Mouse (Mus musculus): ENCODE measurements around the gene Zfp652.
A peak's percentile ranks its signal among the peaks of the same experiment; 100 is the strongest.
"Not testable (repeated sequence)": the region's sequence is repeated elsewhere in the genome, so short reads cannot be mapped to it uniquely, and the experiment has no call there.

DNA sequence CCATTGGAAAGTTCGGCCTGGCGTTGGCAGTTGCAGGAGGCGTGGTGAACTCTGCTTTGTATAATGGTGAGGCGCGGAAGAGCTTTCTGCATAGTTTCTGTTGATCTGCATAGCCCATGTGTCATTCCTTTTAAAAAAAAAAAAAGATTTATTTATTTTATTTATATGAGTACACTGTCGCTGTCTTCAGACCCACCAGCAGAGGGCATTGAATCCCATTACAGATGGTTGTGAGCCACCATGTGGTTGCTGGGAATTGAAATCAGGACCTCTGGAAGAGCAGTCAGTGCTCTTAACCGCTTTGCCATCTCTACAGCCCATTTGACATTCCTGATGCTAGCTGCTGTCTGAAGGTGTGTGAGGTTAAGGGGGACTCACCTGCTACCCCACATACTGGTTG lies 44.4 kb upstream of the Zfp652 start:
- not testable (repeated sequence) for TF ChIP-seq POLR2A (IDR thresholded peaks at IDR 0.05; ENCODE audit: low read depth, low read length); ELF1 (IDR thresholded peaks at IDR 0.05; ENCODE audit: low read depth, low read length); ETS1 (conservative IDR thresholded peaks at IDR 0.05; ENCODE audit: low read depth, low read length); UBTF (IDR thresholded peaks at IDR 0.05; ENCODE audit: low read depth, low read length); MAFK (IDR thresholded peaks at IDR 0.05; ENCODE audit: insufficient replicate concordance, low read length); EP300 (IDR thresholded peaks at IDR 0.05; ENCODE audit: low read length); SMC3 (IDR thresholded peaks at IDR 0.05; ENCODE audit: low read depth, low read length); MAZ (IDR thresholded peaks at IDR 0.05; ENCODE audit: low read depth, low read length)
- TF ChIP-seq ZNF384 (IDR thresholded peaks at IDR 0.05; ENCODE audit: low read depth, low read length) (peak; percentile 61), CTCF (conservative IDR thresholded peaks at IDR 0.05 in 1 of 2, IDR thresholded peaks at IDR 0.05 in 1 of 2; ENCODE audit: low read depth in 2 of 2, low read length in 2 of 2) (peak in 1 of 2 experiments; percentile 58; a peak in 2 of 4 replicates)

Measured in CH12.LX (cell line).